Mouse (Mus musculus): ENCODE results near the gene Chat.

- TF ChIP-seq CTCF (IDR thresholded peaks at IDR 0.05; ENCODE audit: low read depth, low read length): no peak
- TF ChIP-seq POLR2A (IDR thresholded peaks at IDR 0.05; ENCODE audit: extremely low read depth, insufficient read depth, low read length): no peak
These were observed 85.7 kb downstream of the Chat start for GRCm38 (mm10) chr14:32380099-32380480.
